Comparison of ENCODE assay signal across 16 mouse cellular contexts in the genomic region with DNA sequence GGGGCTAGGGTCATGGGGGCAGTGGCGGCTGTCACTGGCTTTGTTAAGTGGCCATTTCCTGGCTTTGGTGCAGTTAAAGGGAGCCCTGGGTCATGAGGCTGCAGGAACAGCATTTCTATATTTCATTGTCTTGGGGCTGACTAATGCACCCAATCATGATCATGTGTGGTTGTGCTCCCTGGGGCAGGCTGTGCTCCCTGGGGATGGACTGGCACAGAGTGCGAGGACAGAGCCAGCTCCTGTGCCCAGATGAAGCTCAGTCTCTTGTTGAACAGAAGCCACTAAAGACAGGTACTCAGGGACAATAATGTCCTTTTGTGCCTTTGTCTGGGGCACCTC. TPM values are rescaled to one million over a fixed set of nuclear protein-coding genes. Genes with fewer than 3 reads are reported as not detected.
A peak's percentile ranks its signal among the peaks of the same experiment; 100 is the strongest.
DNase-seq lines count a peak whose midpoint lies in the region; ATAC-seq and TF ChIP-seq lines count a peak whose summit lies in the region.
"Had no signal": no experiment of that assay in that cellular context is flagged by ENCODE, and none has a peak within 500 bp of the region (broad histone marks: within the 10 kb centered on the region; RNA-seq: fewer than 3 reads in every experiment).

No protein-coding gene starts in this region.

- DNase-seq in heart, postnatal 10 days, result no peak
- no peak for DNase-seq in liver, adult 2 months (ENCODE audit: extremely low read depth, low read depth, low spot score)
- DNase-seq in liver, result no peak
- peak; percentile 61 for DNase-seq in NIH3T3 (ENCODE audit: low read depth)
- no peak for DNase-seq in right cerebral cortex, postnatal 10 days (ENCODE audit: low spot score in 2 of 2)
- DNase-seq: adrenal gland, postnatal 25 days; cerebellum, adult 11-12 months; liver, postnatal 0 days; retina, postnatal 1 day; thymus, postnatal 14 days had no signal

- no peaks in the 10 kb centered on the region for H3K27me3 ChIP-seq in heart, embryonic 13.5 days (replicated peaks)
- no peaks in the 10 kb centered on the region for H3K27me3 ChIP-seq in liver, adult 2 months (ENCODE audit: control insufficient read depth, insufficient read depth, low read length)
- no peaks in the 10 kb centered on the region for H3K27me3 ChIP-seq in stomach, embryonic 15.5 days (replicated peaks)
- H3K27me3 ChIP-seq: hindbrain, embryonic 15.5 days; neural tube, embryonic 13.5 days had no signal

- TF ChIP-seq CTCF in liver, adult 2 months (IDR thresholded peaks at IDR 0.05; ENCODE audit: low read depth, low read length), result no peak

- no peak overlapping the region for H3K9ac ChIP-seq in heart, embryonic 13.5 days
- H3K9ac ChIP-seq in liver, adult 2 months (ENCODE audit: low read depth, low read length), result no peak overlapping the region
- no peak overlapping the region for H3K9ac ChIP-seq in stomach, embryonic 15.5 days
- H3K9ac ChIP-seq: hindbrain, embryonic 15.5 days; liver, postnatal 0 days; midbrain, embryonic 13.5 days; neural tube, embryonic 13.5 days had no signal

- H3K36me3 ChIP-seq in heart, embryonic 13.5 days, result no peaks in the 10 kb centered on the region
- H3K36me3 ChIP-seq in liver, adult 2 months (ENCODE audit: control insufficient read depth, insufficient read depth, low read length), result no peaks in the 10 kb centered on the region
- H3K36me3 ChIP-seq in stomach, embryonic 15.5 days, result no peaks in the 10 kb centered on the region
- H3K36me3 ChIP-seq: hindbrain, embryonic 15.5 days; midbrain, embryonic 13.5 days; neural tube, embryonic 13.5 days had no signal

- TF ChIP-seq POLR2A in liver, adult 2 months (IDR thresholded peaks at IDR 0.05; ENCODE audit: extremely low read depth, insufficient read depth, low read length), result 0 out of 2 replicates have a peak, but pooled peaks have one; percentile 6

- no peak for ATAC-seq in heart, embryonic 13.5 days (ENCODE audit: extremely low read depth, insufficient number of reproducible peaks, low FRiP score, low TSS enrichment)
- no peak for ATAC-seq in stomach, embryonic 15.5 days (ENCODE audit: insufficient read depth, low FRiP score, low read depth)
- ATAC-seq: liver, postnatal 0 days; midbrain, embryonic 13.5 days had no signal

- no peaks in the 10 kb centered on the region for H3K9me3 ChIP-seq in heart, embryonic 13.5 days
- no peaks in the 10 kb centered on the region for H3K9me3 ChIP-seq in stomach, embryonic 15.5 days
- H3K9me3 ChIP-seq: hindbrain, embryonic 15.5 days; midbrain, embryonic 13.5 days; neural tube, embryonic 13.5 days had no signal

- 64% methylated on average over 2 of the region's 2 CpGs for WGBS in heart, embryonic 13.5 days
- WGBS in liver, adult 2 months, result 76% methylated on average over 2 of the region's 2 CpGs
- 55% methylated on average over 2 of the region's 2 CpGs for WGBS in stomach, embryonic 15.5 days

- H3K4me2 ChIP-seq in heart, embryonic 13.5 days, result peak overlapping the region; percentile 1; the same call in 1 of the 2 replicates
- H3K4me2 ChIP-seq in stomach, embryonic 15.5 days, result peak overlapping the region; percentile 21
- H3K4me2 ChIP-seq: hindbrain, embryonic 15.5 days; midbrain, embryonic 13.5 days; neural tube, embryonic 13.5 days had no signal

- peak overlapping the region; percentile 63 for H3K27ac ChIP-seq in heart, embryonic 13.5 days (replicated peaks)
- H3K27ac ChIP-seq in liver, adult 2 months (replicated peaks; ENCODE audit: insufficient read depth, low read depth, low read length), result no peak overlapping the region
- peak overlapping the region; percentile 41; the same call in 1 of the 2 replicates for H3K27ac ChIP-seq in stomach, embryonic 15.5 days
- H3K27ac ChIP-seq: hindbrain, embryonic 15.5 days; midbrain, embryonic 13.5 days; neural tube, embryonic 13.5 days had no signal

- no peaks in the 10 kb centered on the region for H3K79me2 ChIP-seq in liver, adult 2 months (ENCODE audit: control insufficient read depth, insufficient read depth, low read length)

- H3K4me3 ChIP-seq in heart, embryonic 13.5 days, result no peak overlapping the region
- H3K4me3 ChIP-seq in liver, adult 2 months (ENCODE audit: insufficient read depth, low read depth, low read length), result no peak overlapping the region
- no peak overlapping the region for H3K4me3 ChIP-seq in stomach, embryonic 15.5 days (replicated peaks)
- H3K4me3 ChIP-seq: erythroblast, embryonic 14.5 days; hindbrain, embryonic 15.5 days; midbrain, embryonic 13.5 days; neural tube, embryonic 13.5 days had no signal

- intact Hi-C loops in heart, postnatal 10 days (cut with DNase I), result no loop called here

- H3K4me1 ChIP-seq in heart, embryonic 13.5 days, result peaks cover 81% of the 10 kb centered on the region
- peaks cover 7% of the 10 kb centered on the region for H3K4me1 ChIP-seq in liver, adult 2 months (ENCODE audit: control insufficient read depth, insufficient read depth, low read length)
- peaks cover 43% of the 10 kb centered on the region for H3K4me1 ChIP-seq in stomach, embryonic 15.5 days

RNA-seq across cellular contexts. Expression of a gene that starts 12.9 kb away (rescaled TPM):
- 0.15 and 0.37 TPM in 2 replicates for polyA plus RNA-seq in heart, embryonic 13.5 days (2015; fragmentation: Nextera tagmentation; extraction: Ambion mirVana)
- total RNA-seq in heart, postnatal 10 days (2021), result not detected
- total RNA-seq in liver, adult 2 months (2014; rRNA removed), result not detected in 2 replicates
- not detected in 2 replicates for polyA plus RNA-seq in liver, adult 2 months (2012; rRNA removed)
- 0.26 and 0.36 TPM in 2 replicates for polyA plus RNA-seq in stomach, embryonic 15.5 days (2015; fragmentation: Nextera tagmentation; extraction: Ambion mirVana)
- total RNA-seq: adrenal gland, postnatal 25 days had no signal
- polyA plus RNA-seq: erythroblast, embryonic 14.5 days had no signal
